Mouse (Mus musculus) cerebellum, adult (tissue): ENCODE measurements at regions not wholly inside any gene's neighbourhood (a gene's known extent, or its start where the extent isn't known, plus 50 kb on each side); places are given as distances from the start of the nearest gene placed in this dataset.

Source experiments
- ATAC-seq: cut with Nextera tagmentation; 2 replicates; pipeline ENCODE4 v1.9.2; 2017; ENCODE audit warnings: mild to moderate bottlenecking, moderate library complexity, mixed read lengths; ENCODE audit not compliant: insufficient number of reproducible peaks, low FRiP score, low TSS enrichment

DNA sequence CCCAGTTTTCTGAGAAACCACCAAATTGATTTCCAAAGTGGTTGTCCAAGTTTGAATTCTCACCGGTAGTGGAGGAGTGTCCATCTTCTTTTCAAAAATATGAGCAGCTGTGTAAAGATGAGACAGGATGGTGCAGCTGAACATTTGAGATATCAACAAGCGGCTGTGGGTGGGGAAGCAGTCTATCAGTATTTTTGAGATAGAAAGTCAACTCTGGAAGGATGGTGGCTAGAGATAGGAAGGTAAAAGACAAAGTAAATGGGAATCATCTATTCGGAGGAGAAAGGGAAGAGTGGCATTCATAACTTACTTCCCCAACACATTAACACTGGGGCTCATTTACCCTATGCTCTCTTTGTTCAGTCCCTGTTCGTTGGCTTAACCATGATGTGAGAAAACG is 146.9 kb upstream of the Gmnc start:
- no peak for ATAC-seq

DNA sequence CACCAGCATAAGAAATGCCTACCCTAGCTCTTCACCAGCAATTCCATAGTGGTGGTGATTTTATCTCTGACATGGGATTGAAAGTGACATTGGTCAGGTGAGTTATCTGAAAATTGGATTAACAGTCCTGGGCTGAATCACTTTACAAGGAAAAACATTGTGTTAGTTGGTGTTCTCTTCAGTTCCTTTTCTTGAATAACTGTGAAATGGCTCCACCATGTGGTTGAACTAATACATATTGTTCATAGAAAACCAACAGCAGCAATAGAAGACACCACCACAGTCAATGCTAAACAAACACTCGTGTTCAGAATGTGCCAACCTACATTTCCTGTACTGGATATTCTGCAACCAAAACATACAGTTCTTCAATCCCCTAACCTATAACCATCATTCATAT is 147.5 kb upstream of the Gmnc start:
- no peak for ATAC-seq

DNA sequence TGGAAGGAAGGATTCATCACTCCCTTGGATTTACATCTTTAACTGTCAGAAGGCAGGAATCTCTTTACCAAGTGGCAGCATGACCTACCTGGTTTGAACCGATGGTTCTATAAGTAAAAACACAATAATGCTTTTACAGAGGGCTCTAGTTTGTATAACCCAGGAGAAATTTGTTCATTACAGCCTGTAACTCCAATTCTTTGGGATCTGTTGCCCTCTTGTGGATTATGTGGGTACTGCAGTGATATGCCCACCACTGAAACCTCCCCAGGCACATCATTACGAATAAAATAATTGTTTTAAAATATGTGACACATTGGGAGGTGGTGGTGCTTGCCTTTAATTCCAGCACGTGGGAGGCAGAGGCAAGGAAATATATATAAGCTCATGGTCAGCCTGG is 148.6 kb upstream of the Gmnc start:
- ATAC-seq = 0 out of 2 replicates have a peak, but pooled peaks have one; percentile 40

DNA sequence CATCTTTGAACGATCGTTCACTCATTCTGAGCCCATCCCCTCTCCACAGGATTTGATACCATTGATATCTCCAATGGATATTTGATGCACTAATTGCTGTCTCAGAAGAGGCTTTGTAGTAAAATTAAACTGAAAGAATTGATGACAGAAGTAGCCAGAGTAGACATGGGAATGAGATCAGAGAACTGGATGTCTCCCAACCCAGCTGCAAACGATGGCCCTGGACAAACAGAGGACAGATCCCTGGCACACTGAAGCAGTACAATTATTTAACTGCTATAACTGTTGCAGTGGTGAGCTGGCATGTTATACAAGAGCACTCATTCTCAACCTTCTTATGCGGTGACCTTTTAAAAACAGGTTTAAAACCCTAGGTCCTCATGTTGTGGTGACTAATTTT is 151.5 kb upstream of the Ostn start:
- ATAC-seq = no peak

DNA sequence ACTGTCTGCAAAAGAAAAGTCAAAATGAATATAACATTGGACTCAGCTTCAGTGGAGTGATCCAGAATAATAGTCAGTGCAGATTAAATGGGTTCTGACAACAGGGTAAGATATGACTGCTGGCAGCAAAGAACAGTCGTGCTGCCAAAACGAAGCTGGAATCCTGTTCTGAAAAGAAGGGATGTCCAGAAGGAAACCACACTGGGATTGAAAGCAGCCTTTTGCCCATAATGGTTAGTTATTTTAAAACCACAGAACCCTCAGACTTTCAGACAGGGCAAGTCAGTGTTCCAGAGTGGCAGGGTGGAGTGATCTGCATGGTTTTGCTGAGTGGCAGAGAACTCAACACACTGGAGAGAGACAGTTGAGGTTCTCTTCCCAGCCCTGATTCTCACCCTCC is 111.6 kb upstream of the Ostn start:
- ATAC-seq = no peak
